Mouse (Mus musculus): ENCODE results near the gene Itga6. TPM values are rescaled to one million over a fixed set of nuclear protein-coding genes. Genes with fewer than 3 reads are reported as not detected.
"Not testable (repeated sequence)": the region's sequence is repeated elsewhere in the genome, so short reads cannot be mapped to it uniquely, and the experiment has no call there.

Itga6 gene
- total RNA-seq (2021) = 100 to 1,000 TPM; 104 to 114 TPM

GRCm38 (mm10) chr2:71745610-71746374 is at the start of gene Itga6:
Gene Itga6 (plus strand): TSS chr2:71745616.
- no peak for DNase-seq

DNA sequence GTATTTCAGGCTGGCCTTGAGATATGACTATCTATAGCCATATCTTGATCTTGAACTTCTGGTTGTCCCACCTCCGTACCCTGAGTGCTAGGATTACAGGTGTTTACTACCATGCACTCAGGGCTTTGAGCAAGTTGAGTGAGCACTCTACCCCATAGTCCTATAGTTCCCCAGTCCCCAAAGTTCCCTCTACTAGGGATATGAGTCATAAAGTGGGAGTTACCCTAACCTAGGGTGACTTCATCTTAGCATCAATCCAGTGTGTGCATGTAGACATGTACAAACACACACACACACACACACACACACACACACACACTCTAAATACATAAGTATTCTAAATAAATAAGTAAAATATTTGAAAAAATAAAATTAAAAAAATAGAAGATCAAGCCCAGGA is 48.6 kb upstream of the Itga6 start:
- no peak for DNase-seq

DNA sequence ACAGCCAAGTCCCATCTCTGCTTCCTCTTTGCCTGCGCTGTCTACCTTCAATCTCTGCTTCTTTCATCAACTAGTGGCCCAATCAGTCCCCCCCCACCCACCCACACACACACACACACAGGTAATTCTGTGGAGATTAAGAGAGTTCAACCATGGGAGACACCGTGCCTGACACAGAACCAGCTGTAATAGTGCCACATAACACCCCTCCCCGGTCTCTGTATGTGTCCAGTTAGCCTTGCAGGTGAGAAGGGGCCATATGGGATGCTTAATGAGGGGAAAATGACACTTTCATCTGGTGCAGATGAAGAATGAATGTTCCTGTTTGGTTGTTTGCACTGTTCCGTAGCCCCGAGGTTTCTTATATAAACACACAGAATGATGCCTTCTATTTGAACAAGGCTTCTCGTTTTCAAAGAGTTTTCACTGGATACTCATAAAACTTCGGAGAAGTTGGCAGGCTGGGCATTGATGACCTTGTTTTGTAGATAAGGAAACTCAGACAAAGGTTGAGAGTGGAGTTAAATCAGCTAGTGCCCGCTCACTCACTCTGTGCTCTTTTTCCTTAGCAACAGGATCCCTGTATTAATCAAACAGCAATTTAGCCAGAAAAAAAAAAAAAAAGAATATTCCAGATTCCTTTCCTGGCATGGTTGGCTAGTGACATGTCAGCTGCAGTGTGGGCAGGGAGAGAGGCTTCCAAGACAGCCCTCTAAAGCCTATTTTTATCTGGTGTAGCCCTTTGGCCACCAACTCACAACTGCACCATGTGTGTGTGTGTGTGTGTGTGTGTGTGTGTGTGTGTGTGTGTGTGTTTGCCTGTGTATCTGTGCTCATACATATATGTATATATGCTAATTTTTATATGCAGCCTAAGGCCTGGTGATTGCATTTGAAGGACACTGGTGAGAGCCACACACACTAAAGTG is 47.7 kb upstream of the Itga6 start:
- no peak for DNase-seq

- no peak for DNase-seq
Measured at GRCm38 (mm10) chr2:71698366-71698765, 47.0 kb upstream of the Itga6 start.

DNA sequence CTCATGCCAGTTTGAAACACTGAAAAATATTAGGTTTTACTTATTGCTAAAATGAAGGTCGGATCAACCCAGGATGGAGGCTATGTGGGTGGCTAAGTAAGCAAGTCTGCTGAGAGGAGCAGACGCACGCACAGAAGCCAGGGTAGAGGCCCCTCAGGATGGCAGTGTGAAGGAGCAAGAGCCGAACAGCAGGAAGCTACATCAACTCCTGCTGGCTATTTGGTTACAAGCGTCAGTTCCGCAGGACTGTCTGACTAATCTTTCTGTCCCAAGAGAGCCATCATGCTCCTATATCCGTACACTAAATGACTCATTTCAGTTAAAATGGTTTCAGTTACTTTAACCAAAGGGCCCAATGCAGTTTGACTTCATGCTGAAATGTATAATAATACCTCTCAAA is 46.5 kb upstream of the Itga6 start:
- DNase-seq = no peak

DNA sequence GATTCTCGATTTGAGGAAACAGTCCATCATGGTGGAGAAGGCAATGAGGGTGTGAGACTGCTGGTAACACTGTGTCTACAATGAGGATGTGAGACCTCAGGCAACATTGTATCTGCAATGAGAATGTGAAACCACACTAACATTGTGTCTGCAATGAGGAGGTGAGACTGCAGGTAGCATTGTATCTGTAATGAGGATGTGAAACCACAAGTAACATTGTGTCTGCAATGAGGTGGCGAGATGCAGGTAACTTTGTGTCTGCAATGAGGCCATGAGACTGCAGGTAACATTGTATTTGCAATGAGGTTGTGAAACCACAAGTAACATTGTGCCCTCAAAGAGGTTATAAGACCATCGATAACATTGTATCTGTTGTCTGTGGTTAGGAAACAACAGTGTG is 44.1 kb upstream of the Itga6 start:
- no peak for DNase-seq

DNA sequence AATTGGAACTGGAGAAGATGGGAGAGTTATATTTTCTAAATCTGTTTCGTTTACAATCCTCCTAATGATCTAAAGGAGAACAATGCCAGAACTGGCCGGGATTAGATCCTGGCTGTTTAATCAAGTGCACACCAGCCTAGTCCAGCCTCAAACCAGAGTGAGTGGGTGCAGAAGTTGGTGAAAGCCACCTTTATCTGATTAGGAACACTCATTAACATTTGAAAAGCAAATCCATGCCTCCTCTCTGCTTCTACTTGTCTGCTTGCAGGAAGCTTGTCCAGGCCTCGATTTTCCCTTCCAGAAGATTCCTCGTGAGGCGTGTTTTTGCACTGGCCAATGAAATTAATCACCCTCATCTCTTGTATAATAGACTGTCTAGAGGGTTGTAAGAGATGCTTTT is 41.1 kb upstream of the Itga6 start:
- no peak for DNase-seq

DNA sequence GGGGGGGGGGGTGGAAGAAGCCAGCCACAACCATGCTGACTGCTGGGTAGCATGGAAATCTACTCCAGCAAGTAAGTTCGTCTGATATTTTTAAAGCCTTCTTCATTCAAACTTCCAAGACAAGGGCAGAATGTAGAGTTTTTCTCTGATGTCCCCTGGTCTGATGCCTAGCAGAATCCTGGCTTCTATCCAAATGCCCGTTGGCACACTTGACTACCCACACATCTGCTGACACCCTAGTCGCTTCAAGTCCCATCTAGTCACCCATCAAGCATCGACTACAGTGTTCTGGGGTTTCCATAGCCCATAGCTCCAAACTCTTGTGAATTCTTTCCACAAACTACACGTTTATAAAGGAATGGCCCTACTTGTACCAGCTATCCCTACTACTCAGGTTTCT is 36.5 kb upstream of the Itga6 start:
- DNase-seq = no peak

DNA sequence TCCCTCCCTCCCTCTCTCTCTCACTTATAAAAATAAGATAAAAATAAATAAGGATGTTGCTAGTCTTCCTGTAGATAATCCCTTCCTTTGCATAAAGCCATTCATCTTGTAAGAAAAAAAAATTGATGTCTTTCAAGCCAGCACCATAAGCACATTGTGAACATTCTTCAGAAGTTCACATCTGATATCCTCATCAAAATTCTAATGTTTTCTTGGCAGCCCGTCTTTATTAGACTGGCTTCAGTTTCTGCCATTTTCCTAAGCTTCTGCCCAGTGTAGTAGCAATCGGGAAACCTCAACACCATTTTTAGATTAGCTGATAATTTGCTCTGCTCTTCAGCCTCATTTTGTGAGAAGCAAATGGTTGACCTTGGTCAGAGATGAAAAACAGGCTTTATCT is 33.8 kb upstream of the Itga6 start:
- DNase-seq = no peak

- no peak for DNase-seq
Measured at GRCm38 (mm10) chr2:71714416-71714815, 31.0 kb upstream of the Itga6 start.

DNA sequence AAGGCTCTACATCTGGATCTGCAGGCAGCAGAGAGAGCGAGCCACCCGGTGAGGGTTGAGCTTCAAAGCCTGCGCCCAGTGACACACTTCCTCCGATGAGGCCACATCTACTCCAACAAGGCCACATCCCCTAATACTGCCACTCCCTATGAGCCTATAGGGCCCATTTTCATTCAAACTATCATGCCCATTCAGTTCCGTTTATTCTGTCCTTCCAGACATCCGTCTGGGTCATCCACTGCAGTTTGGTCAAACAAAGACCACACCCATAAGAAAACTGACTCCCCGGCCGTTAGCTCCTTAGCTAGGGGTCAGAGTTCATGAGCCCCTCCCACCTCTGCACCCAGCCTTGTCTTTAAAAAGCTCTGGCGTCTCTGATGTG is 26.4 kb upstream of the Itga6 start:
- DNase-seq = no peak

DNA sequence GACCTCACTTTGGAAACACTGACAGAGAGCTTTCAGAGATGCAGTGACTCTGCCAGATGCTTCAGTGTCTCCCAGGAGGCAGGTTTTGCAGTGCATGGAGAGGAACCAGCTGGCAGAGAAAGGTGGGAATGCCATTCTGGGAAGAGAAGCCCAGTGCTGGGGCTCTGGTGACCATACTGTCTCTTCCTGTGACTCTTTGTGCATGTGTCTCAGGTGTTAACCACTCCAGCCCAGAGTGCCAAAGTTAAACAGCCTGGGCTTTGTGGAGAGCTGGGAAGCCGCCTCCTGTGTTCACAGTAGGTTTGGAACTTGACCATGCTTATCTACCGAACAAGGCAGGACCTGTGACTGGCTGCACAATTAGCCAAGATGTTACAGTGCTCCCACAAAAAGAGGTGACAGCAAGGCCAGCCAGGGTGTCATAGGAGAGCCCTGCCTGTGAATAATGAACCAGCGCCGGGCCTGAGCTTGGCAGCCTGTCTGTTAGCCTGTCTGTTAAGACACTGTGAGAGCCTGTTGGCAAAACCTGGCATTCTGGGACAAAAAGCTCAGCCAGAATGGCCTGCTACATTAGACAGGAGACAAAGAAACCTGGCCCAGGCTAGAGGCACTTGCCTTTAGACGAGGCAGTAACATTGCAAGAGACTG is 25.9 kb upstream of the Itga6 start:
- no peak for DNase-seq

DNA sequence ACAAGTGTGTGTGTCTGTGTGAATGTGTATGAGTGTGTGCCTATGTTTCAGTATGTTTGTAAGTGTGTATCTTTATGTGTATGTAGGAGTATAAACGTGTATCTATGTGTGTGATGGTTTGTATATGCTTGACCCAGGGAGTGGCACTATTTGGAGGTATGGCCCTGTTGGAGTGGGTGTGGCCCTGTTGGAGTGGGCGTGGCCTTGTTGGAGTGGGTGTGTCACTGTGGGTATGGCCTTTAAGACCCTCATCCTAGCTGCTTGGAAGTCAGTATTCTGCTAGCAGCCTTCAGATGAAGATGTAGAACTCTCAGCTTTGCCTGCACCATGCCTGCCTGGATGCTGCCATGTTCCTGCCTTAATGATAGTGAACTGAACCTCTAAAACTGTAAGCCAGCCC is 24.9 kb upstream of the Itga6 start:
- DNase-seq = not testable (repeated sequence)

DNA sequence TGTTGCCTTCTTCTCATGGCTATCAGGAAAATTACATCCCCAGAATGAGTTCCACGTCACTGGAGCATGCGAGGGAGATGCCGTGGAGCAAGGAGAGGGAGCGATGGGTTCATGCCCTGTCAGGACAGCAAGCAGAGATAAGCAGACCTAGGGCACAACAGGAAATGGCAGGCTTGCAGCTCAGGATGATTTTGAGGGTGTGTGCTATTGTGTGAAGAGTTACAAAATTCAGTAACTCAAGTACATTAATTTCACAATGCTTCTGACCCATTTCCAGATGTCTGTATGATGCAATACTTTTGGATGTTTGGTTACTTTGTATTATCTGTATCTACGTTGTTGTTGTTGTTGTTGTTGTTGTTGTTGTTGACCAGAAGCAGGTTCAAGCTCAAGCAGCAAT is 22.5 kb upstream of the Itga6 start:
- no peak for DNase-seq

DNA sequence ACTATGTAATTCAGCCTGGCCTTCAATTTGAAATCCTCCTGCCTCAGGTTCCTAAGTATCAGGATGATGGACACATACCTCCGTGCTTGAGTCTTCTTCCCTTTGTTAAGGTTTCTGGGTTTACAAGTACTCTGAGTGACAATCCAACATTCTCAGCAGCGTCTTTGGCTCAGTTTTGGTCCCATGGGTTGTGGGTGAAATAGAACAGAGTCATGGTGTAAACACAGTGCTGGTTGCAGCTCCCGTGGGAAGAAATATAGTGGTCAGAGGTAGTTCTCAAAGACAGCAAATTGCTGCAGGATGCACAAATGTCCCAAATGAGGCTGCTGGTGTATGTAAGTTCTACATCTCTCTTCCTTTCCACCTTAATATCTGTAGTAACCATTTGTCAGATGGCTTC is 21.8 kb upstream of the Itga6 start:
- no peak for DNase-seq

DNA sequence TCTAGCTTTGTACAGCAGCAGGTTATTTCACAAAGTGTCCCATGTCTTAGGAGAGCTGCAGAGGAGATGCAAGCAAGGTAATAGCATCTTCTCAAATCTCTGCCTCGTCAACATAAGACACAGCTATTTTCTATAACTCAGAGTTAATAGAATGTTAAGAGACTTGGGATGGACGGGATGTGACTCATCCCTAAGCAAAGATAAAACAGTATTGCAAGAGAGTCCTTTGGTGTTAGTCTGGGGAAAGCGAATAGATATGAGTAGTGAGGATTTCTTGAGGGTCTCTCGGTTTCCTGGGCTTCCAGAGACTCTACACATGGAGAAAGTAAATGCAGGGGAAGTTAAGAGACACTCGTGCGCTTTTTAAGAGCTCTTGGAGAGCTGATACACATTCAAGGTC is 21.4 kb upstream of the Itga6 start:
- DNase-seq = no peak

DNA sequence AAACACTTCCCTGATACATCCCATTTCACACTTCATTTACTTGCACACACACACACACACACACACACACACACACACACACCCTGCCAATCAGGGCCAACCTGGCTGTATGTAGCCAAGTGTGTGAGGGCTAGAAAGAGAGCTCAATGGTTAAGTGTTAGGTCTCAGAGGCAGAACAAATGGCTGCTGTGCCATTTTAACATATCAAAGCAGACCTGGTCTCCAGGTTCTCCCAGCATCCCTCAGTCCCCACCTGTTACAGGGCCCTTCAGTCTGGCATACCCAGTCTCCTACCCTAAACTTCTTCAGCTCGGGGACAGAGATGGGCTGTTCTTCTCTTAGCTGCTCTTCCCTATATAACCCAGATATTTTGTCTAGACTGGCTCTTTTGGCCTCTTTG is 20.0 kb upstream of the Itga6 start:
- DNase-seq = no peak

DNA sequence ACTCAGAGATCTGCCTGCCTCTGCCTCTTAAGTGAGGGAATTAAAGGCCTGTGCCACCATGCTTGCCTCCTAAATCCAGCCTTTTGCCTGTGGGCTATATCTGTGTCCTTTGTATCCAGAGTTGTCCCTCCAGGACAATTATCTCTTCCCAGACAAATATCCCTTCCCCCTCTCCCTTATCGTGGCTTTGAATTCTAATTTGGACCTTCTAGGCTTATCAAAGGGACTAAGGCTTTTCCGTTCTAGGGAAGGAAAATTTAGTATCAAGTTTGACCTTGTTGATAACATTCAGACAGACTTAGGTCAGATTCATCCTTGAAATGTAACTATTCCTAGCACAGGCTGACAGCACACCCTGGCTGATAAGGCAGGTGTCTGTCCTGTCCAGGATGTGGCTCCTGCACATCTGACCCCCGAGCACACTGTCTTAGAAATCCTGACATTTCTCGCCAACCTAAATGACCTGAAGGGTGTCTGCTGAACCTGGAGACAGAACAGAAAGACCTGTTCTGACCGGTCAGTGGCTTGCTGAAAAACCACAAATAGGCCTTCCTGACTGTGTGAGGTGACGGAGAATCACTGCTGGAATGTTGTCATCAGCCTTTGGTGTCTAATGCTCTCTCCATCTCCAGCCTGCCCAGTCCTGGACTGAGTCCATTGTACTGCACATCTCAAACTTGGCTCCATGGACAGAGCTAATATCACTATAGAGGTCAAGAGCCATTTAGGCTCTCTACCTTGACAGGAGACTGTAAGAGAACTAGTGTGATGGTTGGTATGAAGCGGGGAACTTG is 18.3 kb upstream of the Itga6 start:
- no peak for DNase-seq

GRCm38 (mm10) chr2:71728341-71728740 is 17.1 kb upstream of the Itga6 start:
- no peak for DNase-seq

- peak; percentile 39 for DNase-seq
Measured at GRCm38 (mm10) chr2:71728796-71729195, 16.6 kb upstream of the Itga6 start.

DNA sequence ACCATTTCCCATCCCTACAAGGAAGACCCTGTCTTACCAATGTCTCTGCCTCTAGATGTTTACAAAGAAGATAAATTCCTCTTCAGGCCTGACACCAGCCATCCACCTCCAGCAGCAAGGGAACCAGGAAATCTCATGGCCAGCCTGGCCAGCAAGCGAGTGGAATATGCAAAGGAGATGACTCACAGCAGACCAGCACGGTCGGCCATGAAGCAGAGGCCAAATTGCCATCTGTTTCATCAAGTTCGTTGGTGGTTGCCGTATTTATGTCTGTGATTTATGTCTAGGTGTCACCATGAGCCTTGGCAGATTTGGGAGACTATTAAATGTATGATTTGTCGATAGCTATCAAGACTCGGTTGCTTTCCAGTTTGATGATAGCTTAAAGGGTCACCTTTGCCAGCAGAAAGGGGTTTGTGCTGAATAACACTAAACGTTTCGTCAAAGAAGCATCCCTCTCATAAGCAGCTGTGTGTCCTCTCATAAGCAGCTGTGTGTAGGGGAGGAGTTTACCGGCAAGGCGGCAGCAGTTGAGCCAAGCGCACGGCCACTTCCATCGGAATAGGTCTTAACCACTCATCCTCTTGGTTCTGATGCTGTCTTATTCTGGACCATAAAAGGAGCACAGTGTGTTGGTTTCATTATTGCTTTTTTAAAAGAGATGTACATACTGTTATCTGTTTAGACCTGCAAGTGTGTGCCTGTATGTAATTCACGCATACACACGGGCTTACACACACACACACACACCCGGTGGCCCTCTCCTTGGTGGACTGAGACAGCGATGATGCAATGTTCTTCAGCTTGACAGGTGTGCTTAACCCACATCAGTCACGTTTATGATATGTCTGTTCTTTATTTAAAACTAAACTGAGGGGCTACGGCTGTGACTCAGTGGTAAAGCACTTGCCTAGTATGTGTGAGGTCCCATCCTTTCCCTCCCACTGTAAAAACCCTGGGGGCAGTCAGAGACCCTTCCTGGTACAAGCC is 14.5 kb upstream of the Itga6 start:
- no peak for DNase-seq
